Comparison of ENCODE assay signal across 10 mouse cellular contexts in the genomic region with DNA sequence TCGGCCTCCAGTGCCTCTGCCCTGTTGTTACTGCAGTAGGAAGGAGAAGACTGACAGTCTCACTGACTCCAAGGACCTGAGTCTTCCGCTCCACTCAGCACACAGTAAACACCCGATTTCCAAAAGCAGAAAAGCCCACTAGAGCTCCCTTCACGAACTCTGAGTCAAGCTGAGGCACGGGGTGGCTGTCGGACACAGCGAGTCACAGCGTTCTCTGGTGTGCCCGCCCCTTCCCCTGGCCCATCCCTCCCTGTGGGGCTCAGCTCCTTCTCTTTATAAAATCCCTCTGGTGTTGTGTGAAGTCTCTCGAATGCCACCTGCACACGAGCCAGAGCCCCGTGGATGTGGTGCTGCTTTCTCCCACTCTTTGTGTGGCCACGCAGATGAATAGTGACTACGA. TPM values are rescaled to one million over a fixed set of nuclear protein-coding genes. Genes with fewer than 3 reads are reported as not detected.
DNase-seq lines count a peak whose midpoint lies in the region; ATAC-seq and TF ChIP-seq lines count a peak whose summit lies in the region.
"Had no signal": no experiment of that assay in that cellular context is flagged by ENCODE, and none has a peak within 500 bp of the region (broad histone marks: within the 10 kb centered on the region; RNA-seq: fewer than 3 reads in every experiment).

No protein-coding gene starts in this region.

- peak; percentile 27 to 39; a peak in 1 of 4 replicates for TF ChIP-seq POLR2A in MEL (IDR thresholded peaks at IDR 0.05; ENCODE audit: control insufficient read depth in 1 of 2, insufficient read depth in 1 of 2, low read depth in 1 of 2, low read length in 2 of 2, poor library complexity in 1 of 2)

- H3K9me3 ChIP-seq in liver, embryonic 12.5 days (replicated peaks): no peaks in the 10 kb centered on the region
- H3K9me3 ChIP-seq in MEL (replicated peaks; ENCODE audit: insufficient read depth, low read length): no peaks in the 10 kb centered on the region
- H3K9me3 ChIP-seq in liver, embryonic 13.5 days (replicated peaks): no peaks in the 10 kb centered on the region
- H3K9me3 ChIP-seq: heart, embryonic 15.5 days had no signal

- peaks cover 5% of the 10 kb centered on the region for H3K27me3 ChIP-seq in liver, embryonic 12.5 days (replicated peaks)
- H3K27me3 ChIP-seq in MEL (ENCODE audit: control insufficient read depth in 1 of 2, insufficient read depth in 2 of 2, low read length in 2 of 2): no peaks in the 10 kb centered on the region
- peaks cover 8% of the 10 kb centered on the region for H3K27me3 ChIP-seq in liver, embryonic 13.5 days

- ATAC-seq in liver, embryonic 12.5 days: no peak
- no peak for ATAC-seq in liver, embryonic 13.5 days (ENCODE audit: low read depth)

- no peak overlapping the region for H3K27ac ChIP-seq in liver, embryonic 12.5 days
- peak overlapping the region; percentile 96 for H3K27ac ChIP-seq in MEL (ENCODE audit: control insufficient read depth, low read depth, low read length)
- peak overlapping the region; percentile 77; the same call in 1 of the 2 replicates for H3K27ac ChIP-seq in liver, embryonic 13.5 days
- H3K27ac ChIP-seq: heart, embryonic 15.5 days had no signal

- no peak for TF ChIP-seq EP300 in MEL (IDR thresholded peaks at IDR 0.05; ENCODE audit: low read depth in 1 of 2, low read length in 2 of 2)

- no peak for TF ChIP-seq CTCF in MEL (IDR thresholded peaks at IDR 0.05 in 2 of 3, conservative IDR thresholded peaks at IDR 0.05 in 1 of 3; ENCODE audit: control insufficient read depth in 1 of 3, insufficient read depth in 1 of 3, low read depth in 2 of 3, low read length in 3 of 3, poor library complexity in 1 of 3, severe bottlenecking in 1 of 3)

- H3K4me2 ChIP-seq in liver, embryonic 12.5 days: peak overlapping the region; percentile 54
- H3K4me2 ChIP-seq in liver, embryonic 13.5 days: peak overlapping the region; percentile 42
- H3K4me2 ChIP-seq: heart, embryonic 15.5 days had no signal

- TF ChIP-seq RAD21 in MEL (IDR thresholded peaks at IDR 0.05; ENCODE audit: low read depth, low read length): no peak

- peaks cover 31% of the 10 kb centered on the region for H3K79me2 ChIP-seq in MEL (ENCODE audit: control insufficient read depth, insufficient read depth, low read length, poor library complexity)

- no peak overlapping the region; the same call in 1 of the 2 replicates for H3K9ac ChIP-seq in liver, embryonic 12.5 days
- peak overlapping the region; percentile 75 for H3K9ac ChIP-seq in MEL (ENCODE audit: control insufficient read depth, low read depth, low read length, poor library complexity, severe bottlenecking)
- H3K9ac ChIP-seq in liver, embryonic 13.5 days: peak overlapping the region; percentile 23; the same call in 1 of the 2 replicates
- H3K9ac ChIP-seq: heart, embryonic 15.5 days had no signal

- no peaks in the 10 kb centered on the region for H3K36me3 ChIP-seq in liver, embryonic 12.5 days
- peaks cover 4 to 49% of the 10 kb centered on the region in 2 experiments; a peak in 3 of 4 replicates for H3K36me3 ChIP-seq in MEL (ENCODE audit: control insufficient read depth in 1 of 2, insufficient read depth in 2 of 2, low read length in 2 of 2)
- H3K36me3 ChIP-seq in liver, embryonic 13.5 days: no peaks in the 10 kb centered on the region; the same call in 1 of the 2 replicates
- H3K36me3 ChIP-seq: heart, embryonic 15.5 days had no signal

- WGBS in liver, embryonic 12.5 days (ENCODE audit: insufficient replicate concordance): 33% methylated on average over 14 of the region's 14 CpGs
- WGBS in liver, embryonic 13.5 days (ENCODE audit: insufficient replicate concordance): 37% methylated on average over 14 of the region's 14 CpGs

- no peak overlapping the region for H3K4me3 ChIP-seq in liver, embryonic 12.5 days
- H3K4me3 ChIP-seq in MEL (ENCODE audit: control insufficient read depth in 1 of 2, insufficient read depth in 1 of 2, low read depth in 2 of 2, low read length in 2 of 2): peak overlapping the region; percentile 39 to 57
- no peak overlapping the region for H3K4me3 ChIP-seq in liver, embryonic 13.5 days (replicated peaks)
- H3K4me3 ChIP-seq: heart, embryonic 15.5 days had no signal

- H3K4me1 ChIP-seq in liver, embryonic 12.5 days: peaks cover 66% of the 10 kb centered on the region
- H3K4me1 ChIP-seq in MEL (ENCODE audit: control insufficient read depth in 1 of 2, insufficient read depth in 2 of 2, low read length in 2 of 2): peaks cover 37 to 43% of the 10 kb centered on the region in 2 experiments
- H3K4me1 ChIP-seq in liver, embryonic 13.5 days (replicated peaks): peaks cover 72% of the 10 kb centered on the region

- peak; percentile 6 for DNase-seq in cerebellum, adult 9-10 months
- DNase-seq in cerebellum, postnatal 14 days: no peak
- no peak for DNase-seq in liver
- DNase-seq in MEL (ENCODE audit: low read depth, low spot score): peak; percentile 70
- DNase-seq in liver, embryonic 13.5 days: no peak
- no peak for DNase-seq in frontal cortex, postnatal 10 days (ENCODE audit: low spot score in 2 of 2)
- no peak for DNase-seq in yolk sac, embryonic 10.5 days (ENCODE audit: low spot score)
- DNase-seq: cerebellum, adult 18-20 months had no signal

TF ChIP-seq in MEL, 35 proteins besides CTCF, POLR2A, EP300 and RAD21:
- 0 out of 2 replicates have a peak, but pooled peaks have one; percentile 11 for TF ChIP-seq TCF12 (IDR thresholded peaks at IDR 0.05; ENCODE audit: low read depth, low read length)
- peak; percentile 22; the same call in 1 of the 2 replicates for TF ChIP-seq MAX (IDR thresholded peaks at IDR 0.05; ENCODE audit: low read length)
- peak; percentile 33; the same call in 1 of the 2 replicates for TF ChIP-seq POLR2AphosphoS2 (IDR thresholded peaks at IDR 0.05; ENCODE audit: low read length)
- no peak for TF ChIP-seq CHD1 (IDR thresholded peaks at IDR 0.05; ENCODE audit: low read depth, low read length)
- TF ChIP-seq ZMIZ1 (IDR thresholded peaks at IDR 0.05; ENCODE audit: low read depth, low read length): no peak
- no peak for TF ChIP-seq SIN3A (IDR thresholded peaks at IDR 0.05; ENCODE audit: low read length)
- no peak for TF ChIP-seq GATA1 (IDR thresholded peaks at IDR 0.05; ENCODE audit: low read depth, low read length)
- peak; percentile 45 for TF ChIP-seq NELFE (IDR thresholded peaks at IDR 0.05; ENCODE audit: low read depth, low read length)
- TF ChIP-seq MEF2A (IDR thresholded peaks at IDR 0.05; ENCODE audit: extremely low read depth, insufficient replicate concordance, low read depth, low read length, poor library complexity, severe bottlenecking): no peak
- 0 out of 2 replicates have a peak, but pooled peaks have one; percentile 32 for TF ChIP-seq MAZ (IDR thresholded peaks at IDR 0.05; ENCODE audit: low read depth, low read length)
- TF ChIP-seq RCOR1 (IDR thresholded peaks at IDR 0.05; ENCODE audit: low read depth, low read length): no peak
- no peak for TF ChIP-seq TAL1 (IDR thresholded peaks at IDR 0.05; ENCODE audit: low read length)
- no peak for TF ChIP-seq BHLHE40 (IDR thresholded peaks at IDR 0.05; ENCODE audit: borderline replicate concordance, low read depth, low read length)
- no peak for TF ChIP-seq POLR2AphosphoS5 (IDR thresholded peaks at IDR 0.05; ENCODE audit: borderline replicate concordance, low read depth, low read length)
- 0 out of 2 replicates have a peak, but pooled peaks have one; percentile 32 for TF ChIP-seq MYC (IDR thresholded peaks at IDR 0.05; ENCODE audit: low read depth, low read length)

RNA-seq across cellular contexts. Expression of gene Adcy9, which starts 7.0 kb away (rescaled TPM):
- 1.1 and 1.6 TPM in 2 replicates for polyA plus RNA-seq in liver, embryonic 12.5 days (2016; fragmentation: Nextera tagmentation; extraction: Ambion mirVana)
- total RNA-seq in MEL (2012; rRNA removed): 3.0 and 4.3 TPM in 2 replicates
- polyA plus RNA-seq in MEL (2012; ENCODE audit: insufficient read depth in 1 of 2, insufficient read length in 2 of 2, low read depth in 1 of 2, low replicate concordance in 2 of 2, missing spikeins in 1 of 2): 1 to 10 TPM in 1 of 2 experiments, not detected in 1; 3.0 TPM
- 0.63 and 0.66 TPM in 2 replicates for polyA plus RNA-seq in liver, embryonic 13.5 days (2015; fragmentation: Nextera tagmentation; extraction: Ambion mirVana)

Comparison
In these comparisons a context has a peak if more than half of its experiments do, and no peak if none do; other contexts are left out.
1. DNase-seq: peak in cerebellum, adult 9-10 months (single experiment) and MEL (single experiment); none in cerebellum, postnatal 14 days (0 of 2), liver (single experiment), liver, embryonic 13.5 days (single experiment), frontal cortex, postnatal 10 days (0 of 2) and yolk sac, embryonic 10.5 days (single experiment).
2. H3K4me3 ChIP-seq: peak in MEL (2 of 2); none in liver, embryonic 12.5 days (single experiment) and liver, embryonic 13.5 days (single experiment).